Mouse (Mus musculus): ENCODE data around the gene Sox30.

The Sox30 gene

DNA sequence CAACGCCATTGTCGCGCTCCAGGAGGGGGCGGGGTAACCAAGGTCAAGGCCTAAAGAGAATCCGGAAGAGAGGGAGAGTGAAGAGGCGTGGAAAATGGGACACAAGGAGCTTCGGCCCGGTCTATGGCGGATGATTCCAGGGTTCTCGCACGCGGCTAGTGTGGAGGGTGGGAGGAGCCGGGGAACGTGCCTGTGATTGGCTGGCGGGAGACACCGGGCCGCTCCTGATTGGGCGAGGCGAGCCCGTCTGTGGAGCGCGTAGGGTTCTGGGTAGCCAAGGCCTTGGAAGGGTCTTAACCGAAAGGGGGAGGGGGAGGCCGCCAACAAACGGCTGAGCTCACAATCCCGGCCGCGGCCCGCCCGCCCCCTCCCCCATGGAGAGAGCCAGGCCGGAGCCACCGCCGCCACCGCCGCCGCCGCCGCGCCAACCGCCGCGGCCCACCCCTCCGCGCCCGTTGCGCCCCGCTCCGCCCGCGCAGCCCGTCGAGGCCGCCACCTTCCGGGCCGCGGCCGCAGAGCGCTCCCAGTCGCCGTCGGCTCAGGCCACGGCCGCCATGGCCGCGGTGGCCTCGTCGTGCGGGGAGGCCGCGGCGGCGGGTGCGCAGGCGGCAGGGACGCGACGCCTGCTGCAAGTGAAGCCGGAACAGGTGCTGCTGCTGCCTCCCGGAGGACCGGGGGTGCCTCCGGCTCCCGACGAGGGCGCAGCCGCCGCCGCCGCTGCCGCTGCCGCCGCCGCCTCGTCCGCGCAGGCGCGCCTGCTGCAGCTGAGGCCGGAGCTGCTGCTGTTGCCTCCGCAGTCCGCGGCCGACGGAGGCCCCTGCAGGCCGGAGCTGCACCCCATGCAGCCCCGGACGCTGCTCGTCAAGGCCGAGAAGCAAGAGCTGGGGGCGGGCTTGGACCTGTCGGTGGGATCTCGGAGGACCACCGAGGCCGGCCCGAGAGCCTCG, at the start of gene Sox30:
Gene Sox30, plus strand, starts transcription at position 365 of the 947 bp plus-strand sequence.
- in situ Hi-C loops (cut with MboI, MseI): no loop called here

DNA sequence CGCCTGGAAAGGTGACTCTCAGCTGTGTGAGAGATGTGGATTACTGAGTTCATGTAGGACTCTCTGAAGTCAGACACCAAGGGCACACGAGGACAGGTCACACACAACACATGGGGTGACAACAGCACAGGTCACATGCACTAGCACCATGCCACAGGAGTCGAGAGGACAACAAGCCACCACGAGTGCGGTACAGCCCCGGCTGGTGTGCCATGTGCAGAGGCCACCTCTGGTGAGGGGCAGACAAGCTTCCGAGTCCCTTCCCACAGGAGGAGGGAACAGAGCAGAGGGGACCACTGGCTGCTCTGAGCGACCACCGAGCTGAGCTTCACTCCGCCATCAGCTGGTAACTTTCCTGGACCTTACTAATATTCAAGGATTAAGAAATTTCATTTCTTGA, 47.3 kb upstream of the Sox30 start:
- in situ Hi-C loops (cut with MboI, MseI): no loop called here

DNA sequence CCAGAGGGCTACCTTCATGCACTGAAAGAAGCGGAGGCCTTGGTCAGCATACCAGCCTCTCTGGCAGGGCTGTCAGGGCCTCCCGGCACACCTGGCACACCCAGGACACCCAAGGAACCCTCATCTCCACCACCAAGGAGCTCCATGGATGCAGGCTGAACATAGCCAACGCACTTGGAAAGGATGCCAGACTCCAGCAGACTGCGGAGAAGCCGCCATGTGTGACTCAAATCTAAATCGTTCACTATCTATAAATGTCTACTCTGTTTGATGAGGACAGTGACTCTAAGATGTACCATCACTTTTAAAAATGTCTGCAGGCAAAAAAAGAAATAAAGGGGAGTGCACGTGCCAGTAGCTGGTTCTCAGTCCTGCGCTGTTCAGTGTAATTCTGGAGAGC, 42.6 kb upstream of the Sox30 start:
- in situ Hi-C loops (cut with MboI, MseI): no loop called here

DNA sequence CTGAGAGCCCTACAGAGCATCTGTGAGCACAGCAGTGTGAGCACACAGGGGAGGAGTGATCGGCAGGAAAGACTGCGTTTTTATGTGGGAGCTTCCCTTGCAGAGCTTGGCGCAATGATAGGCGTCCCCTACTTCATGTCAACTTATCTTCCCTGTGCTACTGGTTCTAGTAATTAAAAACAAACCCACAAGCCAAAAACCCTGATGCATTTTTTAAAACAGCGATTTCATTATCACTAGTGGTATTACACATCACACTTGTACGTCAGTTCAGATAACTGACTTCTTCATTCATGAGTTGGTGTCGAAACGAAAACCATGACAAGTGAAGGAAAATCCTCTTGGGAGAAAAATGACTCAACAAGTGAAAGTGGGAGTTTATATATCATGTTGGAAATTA, 41.2 kb upstream of the Sox30 start:
- in situ Hi-C loops (cut with MboI, MseI): no loop called here

DNA sequence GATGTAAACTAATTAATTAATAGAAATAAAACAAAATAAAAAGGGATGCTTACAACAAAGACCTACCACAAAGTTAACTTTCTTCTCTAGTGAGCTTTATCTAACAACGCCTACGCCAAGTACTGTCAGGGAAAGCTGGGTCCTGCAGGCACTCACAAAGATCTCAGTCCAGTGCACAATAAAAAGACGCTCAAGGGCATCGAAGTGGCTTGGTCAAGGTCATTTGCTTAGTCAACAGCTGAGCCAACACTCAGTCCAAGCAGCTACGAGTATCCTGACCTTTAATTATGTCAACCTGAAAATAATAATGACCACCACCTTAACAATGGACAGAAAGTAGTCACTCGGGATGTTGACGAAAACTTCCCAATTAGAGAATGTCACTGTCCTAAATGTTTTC, 37.8 kb upstream of the Sox30 start:
- in situ Hi-C loops (cut with MboI, MseI): no loop called here

DNA sequence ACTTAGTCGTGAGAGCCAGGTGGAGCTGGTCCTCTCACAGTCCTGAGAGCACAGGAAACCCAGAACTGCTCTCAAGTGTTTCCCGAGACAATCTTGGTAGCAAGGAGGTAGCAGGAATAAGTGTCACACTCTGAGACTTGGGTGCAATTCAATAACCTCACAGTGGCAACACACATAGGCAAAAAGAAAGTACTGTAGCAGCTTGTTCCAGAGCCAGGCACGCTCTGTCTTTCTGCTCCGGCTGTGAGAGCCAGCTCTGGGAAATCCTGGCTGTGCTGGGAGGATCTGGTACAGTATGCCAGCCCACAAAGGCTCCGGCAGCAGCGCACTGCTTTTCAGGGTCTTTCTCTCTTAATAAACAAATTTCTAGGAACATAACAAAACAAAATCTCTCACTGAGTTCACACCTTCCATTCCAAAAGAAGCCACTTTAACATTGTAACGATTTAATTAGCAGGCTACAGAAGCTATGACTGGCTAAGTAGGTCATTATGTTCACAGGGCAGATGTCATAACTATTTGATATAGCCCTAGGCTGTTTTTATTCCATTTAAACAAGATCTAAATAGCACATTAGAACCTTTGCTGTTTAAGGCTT, 36.9 kb upstream of the Sox30 start:
- in situ Hi-C loops (cut with MboI, MseI): no loop called here

DNA sequence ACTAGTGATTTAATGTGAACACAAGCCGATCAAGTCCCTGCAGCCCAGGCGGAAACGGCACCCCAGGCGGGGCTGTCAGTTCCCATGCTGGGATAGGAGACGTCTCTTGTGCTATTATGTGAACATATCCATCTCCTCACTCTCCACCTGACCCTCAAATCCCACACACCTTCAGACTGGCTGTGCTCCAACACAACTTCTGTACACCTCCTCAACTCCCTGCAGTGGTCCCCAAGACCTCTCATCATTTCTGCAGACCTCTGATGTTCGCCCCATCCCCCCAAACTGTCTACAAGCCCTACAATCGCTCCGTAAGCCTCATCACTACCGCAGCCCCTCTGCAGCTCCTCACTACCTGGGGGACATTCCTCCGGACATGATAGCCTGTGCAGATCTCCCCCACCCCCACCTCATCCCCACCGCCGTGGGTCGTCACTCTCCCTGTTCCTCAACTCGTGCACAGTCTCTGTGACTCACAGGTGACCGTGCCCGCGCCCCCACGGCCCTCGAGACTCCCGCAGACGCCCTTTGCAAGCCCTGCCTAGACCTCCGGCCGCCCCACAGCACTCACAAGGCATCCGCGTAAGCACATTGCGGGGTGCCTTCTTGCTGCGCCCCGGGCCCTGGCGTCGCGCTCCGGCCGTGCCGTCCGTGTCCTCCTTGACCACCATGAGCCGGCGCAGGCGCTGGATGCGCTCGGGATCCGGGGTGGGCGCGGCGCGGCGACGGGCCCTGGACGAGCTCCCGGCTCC, 36.0 kb upstream of the Sox30 start:
- in situ Hi-C loops (cut with MboI, MseI): no loop called here

DNA sequence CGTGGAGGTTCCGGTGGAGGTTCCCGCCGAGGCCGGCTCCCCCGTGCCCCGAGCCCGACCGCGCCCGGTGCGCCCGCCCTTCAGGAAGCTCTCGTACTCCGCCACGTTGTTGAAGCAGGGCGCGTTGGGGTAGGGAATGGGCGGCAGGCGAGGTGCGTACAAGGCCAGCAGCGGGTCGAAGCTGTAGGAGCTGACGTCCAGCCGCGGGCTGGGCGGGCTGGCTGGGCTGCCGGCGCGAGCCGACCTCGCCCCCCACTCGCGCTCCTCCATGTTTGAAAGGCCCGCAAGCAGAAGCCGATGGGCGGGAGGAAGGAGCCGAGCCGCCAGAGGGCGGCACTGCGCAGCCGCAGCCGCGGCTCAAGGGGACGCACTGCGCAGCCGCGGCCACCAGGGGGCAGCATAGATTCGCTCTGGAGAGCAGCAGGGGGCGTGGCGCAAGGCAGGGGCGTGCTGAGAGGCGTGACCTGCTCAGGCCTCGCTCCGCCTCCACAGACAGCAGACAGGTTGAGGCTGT, 35.4 kb upstream of the Sox30 start, which contains the start of gene Lsm11:
Gene Lsm11, minus strand, starts transcription at position 293 of the 514 bp plus-strand sequence.
- in situ Hi-C loops (cut with MboI, MseI): no loop called here

DNA sequence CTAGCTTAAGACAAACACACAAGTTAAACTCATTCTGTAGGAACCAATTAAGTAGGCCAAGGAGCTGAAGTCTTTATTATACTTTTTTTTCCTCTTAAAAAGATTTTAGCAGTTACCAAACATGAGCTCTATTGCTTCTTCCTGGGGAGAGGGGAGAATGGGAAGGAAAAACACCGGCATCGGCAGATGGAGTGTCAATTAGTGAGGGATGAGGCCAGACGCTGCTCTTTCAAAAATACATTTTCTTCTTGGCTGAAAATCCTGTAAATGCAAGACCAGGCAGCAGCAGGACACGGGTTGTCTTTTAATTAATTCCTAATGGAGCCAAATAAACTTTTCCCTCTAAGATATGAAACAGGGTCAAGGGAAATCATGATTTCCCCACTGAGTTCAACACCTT, 33.3 kb upstream of the Sox30 start:
- in situ Hi-C loops (cut with MboI, MseI): no loop called here

DNA sequence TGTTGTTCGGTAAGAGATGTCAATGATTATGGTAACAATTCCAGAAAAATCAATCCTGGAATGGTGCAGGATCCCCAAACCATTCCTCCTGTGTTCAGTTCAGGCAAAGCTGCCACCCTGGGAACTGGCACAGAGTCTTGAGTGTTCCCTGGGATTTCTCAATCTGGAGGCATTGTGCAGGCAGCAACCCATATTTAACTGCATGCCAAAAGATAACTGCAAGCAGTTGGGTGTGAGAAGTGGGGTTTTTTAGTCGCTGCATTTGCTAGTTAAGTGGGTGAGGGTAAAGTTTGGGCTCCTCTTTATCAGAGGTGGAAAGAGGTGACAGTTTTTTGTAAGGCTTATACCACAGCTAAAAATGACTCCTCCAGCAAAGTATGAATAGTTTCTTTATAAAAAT, 32.6 kb upstream of the Sox30 start:
- in situ Hi-C loops (cut with MboI, MseI): no loop called here

DNA sequence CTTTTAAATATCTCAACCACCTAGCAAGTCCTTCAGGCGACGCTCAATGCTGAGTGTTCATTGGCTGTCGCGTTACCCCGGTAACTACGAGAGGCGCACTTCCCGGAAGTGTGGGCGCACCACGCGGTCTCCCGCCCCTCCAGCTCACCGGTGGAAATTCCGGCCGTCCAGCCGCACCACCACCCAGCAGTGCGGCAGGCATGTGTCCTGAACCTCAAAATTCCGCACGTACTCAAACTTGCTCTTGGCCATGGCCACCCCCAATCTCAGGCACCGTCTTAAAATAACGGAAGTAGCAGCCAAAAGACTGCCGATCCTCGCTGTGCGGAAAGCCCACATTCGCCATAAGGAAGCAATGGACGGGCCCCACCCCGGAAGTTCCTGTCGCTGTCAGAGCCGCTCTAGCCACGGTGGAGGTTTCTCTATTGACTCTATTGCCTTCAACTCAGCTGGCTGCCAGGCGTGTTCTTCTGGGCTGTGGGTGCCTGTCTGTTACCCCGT, 24.9 kb upstream of the Sox30 start, which contains the start of gene Thg1l:
Gene Thg1l, minus strand, starts transcription at position 368 of the 501 bp plus-strand sequence.
- in situ Hi-C loops (cut with MboI, MseI): no loop called here

DNA sequence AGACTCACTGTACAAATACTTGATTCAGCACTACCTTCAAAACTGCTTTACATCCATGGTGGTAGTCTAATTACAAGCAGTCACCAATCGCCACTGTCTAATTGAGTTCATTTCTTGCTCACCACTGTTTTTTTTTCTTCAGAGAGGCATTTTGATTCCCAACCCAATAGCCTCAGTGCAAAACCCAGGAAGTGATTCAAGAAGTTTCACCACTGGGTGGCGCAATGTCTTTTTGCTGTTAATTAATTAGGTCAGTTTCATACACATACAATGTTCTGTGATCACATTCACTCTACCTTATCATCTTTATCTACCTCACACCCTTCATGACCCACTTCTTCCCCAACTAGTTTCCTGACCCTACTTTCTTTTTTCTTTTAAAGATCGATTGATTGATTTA, 20.5 kb upstream of the Sox30 start:
- in situ Hi-C loops (cut with MboI, MseI): no loop called here

DNA sequence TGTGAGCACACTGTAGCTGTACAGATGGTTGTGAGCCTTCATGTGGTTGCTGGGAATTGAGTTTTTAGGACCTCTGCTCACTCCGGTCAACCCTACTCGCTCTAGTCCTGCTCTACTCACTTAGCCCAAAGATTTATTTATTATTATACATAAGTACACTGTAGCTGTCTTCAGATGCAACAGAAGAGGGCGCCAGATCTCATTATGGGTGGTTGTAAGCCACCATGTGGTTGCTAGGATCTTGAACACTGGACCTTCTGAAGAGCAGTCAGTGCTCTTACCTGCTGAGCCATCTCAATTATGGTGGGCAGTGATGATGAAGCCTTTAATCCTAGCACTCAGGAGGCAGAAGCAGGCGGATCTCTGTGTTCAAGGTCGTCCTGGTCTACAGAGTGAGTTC, 20.1 kb upstream of the Sox30 start:
- in situ Hi-C loops (cut with MboI, MseI): no loop called here

DNA sequence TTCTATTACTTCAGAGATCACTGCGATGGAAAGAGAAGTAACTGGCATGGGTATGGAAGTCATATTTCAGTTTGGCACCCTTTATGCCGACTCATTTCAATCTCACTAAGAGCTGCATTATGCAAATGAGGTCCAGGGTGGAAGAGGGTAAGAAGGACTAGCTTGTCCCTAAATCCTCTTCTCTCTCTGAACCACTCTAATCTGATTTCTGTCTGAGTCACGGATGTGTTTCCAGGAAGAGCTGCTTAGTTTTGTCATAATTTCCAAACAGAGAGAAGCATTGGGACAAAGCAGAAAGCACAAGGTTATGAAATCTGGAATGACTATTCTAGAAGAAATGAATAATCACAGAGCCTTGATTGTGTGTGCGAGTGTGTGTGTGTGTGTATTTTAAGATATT, 13.2 kb upstream of the Sox30 start:
- in situ Hi-C loops (cut with MboI, MseI): no loop called here

DNA sequence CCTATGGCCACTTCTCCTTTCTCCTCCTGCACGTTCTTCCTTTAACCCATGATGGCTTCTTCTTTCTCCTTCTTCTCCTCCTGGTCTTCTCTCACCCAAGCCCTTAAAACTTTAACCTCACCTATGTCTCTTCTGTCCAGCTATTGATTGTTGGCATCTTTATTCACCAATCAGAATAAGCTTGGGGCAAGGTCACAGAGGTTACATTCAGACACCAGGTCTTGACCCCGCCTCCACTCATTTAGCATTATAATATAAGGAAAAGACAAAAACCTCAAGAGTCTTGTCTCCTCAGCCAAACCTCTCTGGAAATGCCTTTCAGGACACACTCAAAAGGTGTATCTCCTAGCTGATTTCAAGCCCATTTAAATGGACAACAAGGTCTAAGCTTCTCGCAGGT, 11.6 kb upstream of the Sox30 start:
- in situ Hi-C loops (cut with MboI, MseI): no loop called here

DNA sequence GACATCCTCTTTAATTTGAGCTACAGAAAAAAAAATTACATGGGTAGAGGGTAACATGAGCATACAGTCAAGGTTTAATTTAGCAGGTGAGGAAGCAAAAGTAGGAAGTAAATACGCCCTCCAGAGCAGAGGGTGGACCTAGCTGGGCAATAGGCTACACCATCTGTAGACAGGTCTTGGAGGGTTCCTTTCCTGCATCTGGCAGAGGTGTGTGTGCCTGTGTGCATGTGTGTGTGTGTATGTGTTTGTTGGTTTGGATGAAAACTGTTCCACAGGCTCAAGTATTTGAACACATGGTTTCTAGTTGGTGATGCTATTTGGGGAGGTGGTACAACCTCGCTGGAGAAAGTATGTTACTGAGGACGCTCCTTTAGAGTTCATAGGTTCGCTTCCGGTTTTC, 6.5 kb upstream of the Sox30 start:
- in situ Hi-C loops (cut with MboI, MseI): no loop called here

DNA sequence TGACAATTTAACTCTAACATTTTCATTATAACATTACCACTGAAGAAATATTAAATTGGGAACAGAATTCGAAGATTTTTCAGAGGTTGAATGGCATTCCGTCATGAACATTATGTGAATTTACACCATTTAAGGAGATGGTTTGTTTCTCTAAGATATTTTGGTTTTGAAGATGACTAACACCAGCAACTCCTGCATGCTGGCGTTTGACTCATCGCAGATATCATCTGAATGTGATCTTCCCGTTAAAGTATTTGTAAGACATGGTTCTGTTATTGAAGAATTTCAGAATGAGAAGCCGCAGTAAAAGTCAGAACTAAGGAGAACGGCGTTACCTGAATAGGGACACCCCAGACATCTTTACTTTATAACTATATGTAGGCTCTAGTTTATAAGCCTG, 5.6 kb upstream of the Sox30 start:
- in situ Hi-C loops (cut with MboI, MseI): no loop called here

DNA sequence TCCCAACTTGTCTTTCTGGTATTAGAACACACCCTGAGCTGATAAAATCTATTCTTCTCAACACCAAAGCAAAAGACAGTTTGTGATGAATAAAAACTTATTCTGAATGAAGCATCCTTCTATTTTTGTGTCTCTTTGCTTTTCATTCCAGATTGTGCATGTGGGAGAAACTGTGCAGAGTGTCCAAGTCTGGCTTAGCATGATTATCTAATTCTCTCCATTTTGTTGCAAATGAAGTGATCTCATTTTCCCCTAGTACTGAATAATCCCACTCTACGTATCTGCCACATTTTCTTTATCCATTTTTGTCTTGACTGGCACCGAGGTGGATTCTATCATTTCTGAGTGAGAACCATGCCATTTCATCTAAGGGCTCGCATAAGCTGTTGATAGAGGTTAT, 4.0 kb upstream of the Sox30 start:
- in situ Hi-C loops (cut with MboI, MseI): no loop called here

DNA sequence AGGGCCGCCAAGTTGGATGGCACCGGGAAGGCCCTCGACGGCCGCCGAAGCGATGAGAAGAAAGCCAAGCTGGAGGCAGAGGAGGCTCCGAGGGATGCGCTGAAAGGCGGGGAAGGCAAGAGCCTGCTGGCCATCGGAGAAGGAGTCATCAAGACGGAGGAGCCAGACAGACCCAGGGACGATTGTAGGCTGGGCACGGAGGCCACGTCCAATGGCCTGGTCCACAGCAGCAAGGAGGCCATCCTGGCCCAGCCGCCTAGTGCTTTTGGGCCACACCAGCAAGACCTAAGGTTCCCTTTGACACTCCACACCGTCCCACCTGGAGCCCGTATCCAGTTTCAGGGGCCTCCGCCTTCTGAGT, 763 bp downstream of the Sox30 start:
- in situ Hi-C loops (cut with MboI, MseI): no loop called here

DNA sequence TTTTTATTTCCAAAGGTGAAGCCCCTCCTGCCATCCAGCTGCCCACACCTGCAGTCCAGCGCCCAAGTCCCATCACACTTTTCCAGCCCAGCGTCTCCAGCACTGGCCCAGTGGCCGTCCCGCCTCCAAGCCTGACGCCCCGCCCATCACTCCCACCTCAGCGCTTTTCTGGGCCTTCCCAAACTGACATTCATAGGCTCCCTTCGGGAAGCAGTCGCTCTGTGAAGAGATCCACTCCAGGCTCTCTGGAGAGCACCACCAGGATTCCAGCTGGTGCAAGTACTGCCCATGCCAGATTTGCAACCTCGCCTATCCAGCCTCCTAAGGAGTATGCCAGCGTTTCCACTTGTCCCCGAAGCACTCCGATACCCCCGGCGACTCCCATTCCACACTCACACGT, 11.5 kb downstream of the Sox30 start:
- in situ Hi-C loops (cut with MboI, MseI): no loop called here

DNA sequence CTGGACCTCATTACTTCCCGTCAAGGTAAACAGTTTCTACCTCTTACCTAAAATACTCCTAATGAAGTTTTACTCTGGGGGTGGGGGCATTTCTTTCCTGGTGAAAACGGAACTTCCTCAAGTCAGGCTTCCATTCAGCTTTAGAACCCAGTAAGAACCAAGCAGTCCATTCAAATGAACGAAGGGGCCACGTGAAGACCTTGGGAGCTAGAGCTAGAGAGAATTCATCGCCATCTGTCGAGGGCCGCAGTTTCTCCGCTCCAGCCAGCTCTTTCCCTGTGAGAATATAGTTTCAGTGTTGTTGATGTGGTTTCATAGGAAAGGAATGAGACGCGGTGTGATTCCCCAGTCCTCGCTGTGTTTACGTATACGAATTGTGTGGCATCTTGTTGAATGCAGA, 12.0 kb downstream of the Sox30 start:
- in situ Hi-C loops (cut with MboI, MseI): no loop called here

DNA sequence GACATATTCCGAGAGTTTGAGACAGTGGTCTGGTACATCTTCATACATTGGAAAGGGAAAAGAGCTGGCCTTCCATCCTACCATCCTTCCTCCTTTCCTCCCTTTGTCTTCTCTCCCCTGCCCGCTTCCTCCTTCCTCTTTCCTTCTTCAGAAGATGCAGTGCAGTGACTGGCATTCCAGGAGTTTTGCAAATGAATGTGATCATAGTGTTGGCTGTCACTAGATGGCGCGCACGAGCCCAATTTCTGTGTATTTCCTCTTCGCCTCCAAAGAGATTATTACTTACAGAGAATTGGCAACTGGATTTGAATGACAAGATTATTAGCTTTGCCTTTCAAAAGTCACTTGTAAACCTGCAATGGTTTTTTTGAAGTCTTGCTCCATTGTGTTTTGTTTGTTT, 36.0 kb downstream of the Sox30 start:
- in situ Hi-C loops (cut with MboI, MseI): no loop called here

Data from T-helper 2 cell (primary cell).